Mouse (Mus musculus): Measurements from ENCODE around the gene Tmc8. TPM values are rescaled to one million over a fixed set of nuclear protein-coding genes. Genes with fewer than 3 reads are reported as not detected.
A peak's percentile ranks its signal among the peaks of the same experiment; 100 is the strongest.
"Not testable (repeated sequence)": the region's sequence is repeated elsewhere in the genome, so short reads cannot be mapped to it uniquely, and the experiment has no call there.

Tmc8 gene
- polyA plus RNA-seq, 1 experiment from 2014 or later: 0.81 TPM

DNA sequence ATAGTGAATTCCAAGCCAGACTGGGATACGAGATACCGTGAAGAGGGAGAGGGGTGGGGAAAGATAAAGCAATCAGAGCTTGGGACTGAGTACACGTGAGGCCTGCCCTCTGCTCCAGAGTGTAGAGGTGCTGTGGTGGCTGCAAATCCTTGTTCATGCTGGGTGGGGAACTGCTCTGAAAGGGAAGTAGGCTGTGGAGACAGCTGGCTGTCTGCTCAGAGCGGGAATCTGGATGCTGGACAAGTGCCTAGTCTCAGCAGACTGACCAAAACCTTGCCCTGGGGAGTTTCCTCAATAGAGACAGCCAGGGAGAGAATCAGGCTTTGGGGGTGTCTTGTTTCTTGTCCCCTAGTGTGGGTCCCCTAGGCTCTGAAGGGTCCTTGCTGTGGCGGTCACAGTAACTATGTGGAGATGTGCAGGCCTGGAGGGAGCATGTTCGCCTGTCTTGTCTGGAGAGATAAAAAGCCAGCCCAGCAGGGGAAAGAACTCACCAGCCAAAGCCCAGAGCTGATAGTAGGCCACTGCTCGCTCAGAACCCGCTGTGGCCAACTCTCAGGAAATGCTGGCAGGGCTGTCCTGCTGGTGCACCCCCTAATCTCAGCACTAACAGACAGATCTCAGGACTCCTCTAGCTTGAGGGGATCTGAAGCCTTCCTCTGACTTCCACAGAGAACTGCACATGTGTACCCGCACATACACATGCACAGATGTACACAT lies 47.2 kb downstream of the Tmc8 start:
- peak overlapping the region; percentile 1; the same call in 1 of the 2 replicates for H3K9ac ChIP-seq
- H3K4me3 ChIP-seq: no peak overlapping the region
- no peak overlapping the region for H3K4me2 ChIP-seq (replicated peaks)
- no peaks in the 10 kb centered on the region for H3K27me3 ChIP-seq
- H3K4me1 ChIP-seq: peaks cover 66% of the 10 kb centered on the region
- WGBS: 67% methylated on average over 9 of the region's 9 CpGs
- H3K9me3 ChIP-seq: no peaks in the 10 kb centered on the region
- H3K27ac ChIP-seq: peak overlapping the region; percentile 44; the same call in 1 of the 2 replicates
- ATAC-seq (ENCODE audit: low FRiP score, low read depth): no peak
- H3K36me3 ChIP-seq: no peaks in the 10 kb centered on the region

DNA sequence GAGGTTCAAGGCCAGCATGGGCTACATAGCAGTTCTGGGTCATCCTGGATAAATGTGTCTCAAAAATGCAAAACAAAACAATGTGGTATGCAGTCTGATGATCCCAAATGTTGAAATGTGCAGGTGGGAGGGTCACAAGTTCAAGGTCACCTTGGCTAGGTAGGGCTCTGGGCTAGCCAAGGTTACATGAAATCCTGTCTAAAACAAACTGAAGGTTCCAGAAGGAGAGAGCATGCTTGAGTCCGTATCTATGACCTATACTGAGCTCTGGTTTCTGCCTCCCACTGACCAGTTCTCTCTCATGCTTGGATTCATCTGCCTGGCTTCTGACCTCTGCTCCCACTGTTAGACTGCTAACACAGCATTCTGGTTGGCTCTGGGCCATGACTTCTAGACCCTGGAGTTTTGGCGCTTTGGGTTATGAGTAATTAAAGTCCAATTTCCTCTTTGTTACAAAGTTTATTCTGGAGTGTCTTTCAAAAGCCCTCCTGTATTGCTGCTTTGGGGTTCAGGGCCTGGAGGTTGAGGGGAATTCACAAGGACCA lies 47.9 kb downstream of the Tmc8 start:
- H3K4me1 ChIP-seq: peaks cover 61% of the 10 kb centered on the region
- H3K36me3 ChIP-seq: no peaks in the 10 kb centered on the region
- no peak overlapping the region for H3K4me2 ChIP-seq (replicated peaks)
- no peaks in the 10 kb centered on the region for H3K27me3 ChIP-seq
- no peak overlapping the region for H3K4me3 ChIP-seq
- H3K9ac ChIP-seq: 0 out of 2 replicates have a peak overlapping the region, but pooled peaks have one; percentile 13
- H3K27ac ChIP-seq: 0 out of 2 replicates have a peak overlapping the region, but pooled peaks have one; percentile 22
- no peaks in the 10 kb centered on the region for H3K9me3 ChIP-seq
- no peak for ATAC-seq (ENCODE audit: low FRiP score, low read depth)
- WGBS: 70% methylated on average over 2 of the region's 2 CpGs

- ATAC-seq (ENCODE audit: low FRiP score, low read depth): no peak
- H3K4me1 ChIP-seq: peaks cover 54% of the 10 kb centered on the region
Observed at GRCm38 (mm10) chr11:117830401-117830800, 48.5 kb downstream of the Tmc8 start.

GRCm38 (mm10) chr11:117832086-117832969 lies 50.5 kb downstream of the Tmc8 start:
- Histone ChIP-seq H3K9ac (no peak overlapping the region), H3K27ac (no peak overlapping the region), H3K4me2 (replicated peaks) (peak overlapping the region; percentile 58), H3K4me3 (peak overlapping the region; percentile 29), H3K9me3 (no peaks in the 10 kb centered on the region), H3K27me3 (no peaks in the 10 kb centered on the region), H3K36me3 (no peaks in the 10 kb centered on the region), H3K4me1 (peaks cover 43% of the 10 kb centered on the region)
- WGBS: 21% methylated on average over 28 of the region's 28 CpGs
- ATAC-seq (ENCODE audit: low FRiP score, low read depth): peak; percentile 16; the same call in 1 of the 2 replicates

More at GRCm38 (mm10) chr11:117830401-117830800, 48.5 kb downstream of the Tmc8 start:
- Histone ChIP-seq H3K9me3 (no peaks in the 10 kb centered on the region), H3K4me3 (no peak overlapping the region), H3K27me3 (no peaks in the 10 kb centered on the region), H3K4me2 (replicated peaks) (no peak overlapping the region), H3K9ac (peak overlapping the region; percentile 13; the same call in 1 of the 2 replicates), H3K27ac (peak overlapping the region; percentile 22; the same call in 1 of the 2 replicates), H3K36me3 (no peaks in the 10 kb centered on the region)
- WGBS: 73% methylated on average over 9 of the region's 9 CpGs

DNA sequence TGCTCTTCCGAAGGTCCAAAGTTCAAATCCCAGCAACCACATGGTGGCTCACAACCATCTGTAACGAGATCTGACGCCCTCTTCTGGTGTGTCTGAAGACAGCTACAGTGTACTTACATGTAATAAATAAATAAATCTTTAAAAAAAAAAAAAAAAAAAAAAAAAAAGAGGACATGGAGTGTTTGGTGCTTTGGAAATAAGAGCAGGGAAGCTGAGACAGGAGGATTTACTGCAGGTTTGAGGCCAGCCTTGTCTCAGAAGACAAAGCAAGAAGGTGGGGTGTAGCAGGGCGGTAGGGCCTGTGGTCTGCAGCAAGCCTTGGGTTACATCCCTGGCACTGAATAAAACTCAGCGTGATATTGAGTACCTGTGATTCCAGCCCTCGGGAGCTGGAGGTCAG lies 51.6 kb downstream of the Tmc8 start:
- not testable (repeated sequence) for H3K9me3 ChIP-seq; ATAC-seq (ENCODE audit: low FRiP score, low read depth); H3K27me3 ChIP-seq; H3K36me3 ChIP-seq; H3K4me2 ChIP-seq (replicated peaks); H3K4me3 ChIP-seq; H3K27ac ChIP-seq; H3K9ac ChIP-seq
- peaks cover 33% of the 10 kb centered on the region for H3K4me1 ChIP-seq
- WGBS: 85% methylated on average over 5 of the region's 6 CpGs

DNA sequence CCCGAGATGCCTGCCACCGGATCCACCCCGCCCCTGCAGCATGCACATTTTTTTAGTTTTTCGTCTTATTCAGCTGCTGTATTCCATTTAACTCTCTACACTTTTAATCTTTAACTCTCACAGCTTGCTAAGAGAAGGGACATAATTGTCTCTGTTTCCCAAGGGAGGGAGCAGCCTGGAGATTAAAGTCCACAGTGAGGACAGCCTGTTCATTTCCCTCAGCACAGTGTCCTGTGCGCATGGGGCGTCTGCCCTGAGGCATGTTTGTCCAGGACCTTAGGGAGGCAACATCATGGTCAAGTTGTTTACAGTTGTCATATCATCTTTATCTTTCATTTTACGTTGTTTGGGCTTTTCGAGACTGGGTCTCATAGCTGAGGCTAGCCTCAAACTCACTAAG lies 52.2 kb downstream of the Tmc8 start:
- Histone ChIP-seq H3K4me2 (replicated peaks) (no peak overlapping the region), H3K9me3 (no peaks in the 10 kb centered on the region), H3K27me3 (no peaks in the 10 kb centered on the region), H3K9ac (no peak overlapping the region), H3K4me1 (peaks cover 29% of the 10 kb centered on the region), H3K4me3 (no peak overlapping the region), H3K36me3 (no peaks in the 10 kb centered on the region), H3K27ac (no peak overlapping the region)
- 89% methylated on average over 8 of the region's 8 CpGs for WGBS
- ATAC-seq (ENCODE audit: low FRiP score, low read depth): no peak

GRCm38 (mm10) chr11:117836306-117836705 lies 54.4 kb downstream of the Tmc8 start:
- H3K27ac ChIP-seq: no peak overlapping the region
- H3K4me2 ChIP-seq (replicated peaks): peak overlapping the region; percentile 54
- no peaks in the 10 kb centered on the region for H3K36me3 ChIP-seq
- no peak overlapping the region for H3K9ac ChIP-seq
- WGBS: 31% methylated on average over 13 of the region's 13 CpGs
- no peaks in the 10 kb centered on the region for H3K9me3 ChIP-seq
- peak overlapping the region; percentile 19; the same call in 1 of the 2 replicates for H3K4me3 ChIP-seq
- ATAC-seq (ENCODE audit: low FRiP score, low read depth): no peak
- H3K27me3 ChIP-seq: no peaks in the 10 kb centered on the region
- peaks cover 14% of the 10 kb centered on the region for H3K4me1 ChIP-seq

DNA sequence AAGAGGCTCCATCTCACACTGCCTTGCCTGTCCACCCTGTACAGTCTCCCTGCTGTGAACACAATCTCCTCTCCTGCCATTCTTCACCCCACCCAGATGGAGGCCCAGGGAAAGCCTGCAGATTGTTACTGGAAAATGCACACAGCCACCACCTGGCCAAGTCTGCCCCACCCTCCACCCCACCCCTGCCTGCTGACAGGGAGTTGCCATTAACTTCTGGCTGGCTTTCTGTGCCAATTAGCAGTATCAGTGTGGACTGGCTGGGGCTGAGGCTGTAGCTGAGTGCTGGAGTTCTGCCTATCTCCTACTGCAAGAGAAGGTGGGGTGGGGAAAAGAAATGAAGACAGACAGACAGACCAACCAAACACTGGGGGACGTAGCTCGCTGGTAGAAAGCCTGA lies 56.7 kb downstream of the Tmc8 start:
- Histone ChIP-seq H3K4me1 (peaks cover 8% of the 10 kb centered on the region; the same call in 1 of the 2 replicates), H3K9me3 (no peaks in the 10 kb centered on the region), H3K27ac (no peak overlapping the region), H3K4me2 (replicated peaks) (no peak overlapping the region), H3K27me3 (no peaks in the 10 kb centered on the region), H3K4me3 (no peak overlapping the region), H3K36me3 (no peaks in the 10 kb centered on the region), H3K9ac (no peak overlapping the region)
- 47% methylated on average over 2 of the region's 2 CpGs for WGBS
- no peak for ATAC-seq (ENCODE audit: low FRiP score, low read depth)

DNA sequence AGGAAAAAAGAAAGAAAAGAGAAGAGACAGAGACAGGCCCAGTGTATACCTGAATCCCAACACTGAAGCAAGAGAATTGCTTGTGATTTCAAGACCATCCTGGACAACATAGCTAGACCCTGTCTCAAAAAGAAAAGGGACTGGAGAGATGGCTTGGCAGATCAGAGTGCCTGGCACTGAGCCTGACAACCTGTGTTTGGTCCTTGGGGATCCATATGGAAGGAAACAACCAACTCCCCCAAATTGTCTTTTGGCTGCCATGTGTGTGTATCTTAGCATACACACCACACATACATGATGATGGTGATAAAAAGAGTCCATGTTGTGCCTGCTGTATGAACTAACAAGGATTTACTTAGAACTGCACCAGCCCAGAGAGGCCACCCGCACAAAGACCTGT lies 57.1 kb downstream of the Tmc8 start:
- H3K4me2 ChIP-seq (replicated peaks): no peak overlapping the region
- H3K9me3 ChIP-seq: no peaks in the 10 kb centered on the region
- no peak overlapping the region for H3K4me3 ChIP-seq
- H3K4me1 ChIP-seq: peaks cover 8% of the 10 kb centered on the region; the same call in 1 of the 2 replicates
- no peaks in the 10 kb centered on the region for H3K36me3 ChIP-seq
- no peaks in the 10 kb centered on the region for H3K27me3 ChIP-seq
- WGBS: 96% methylated on average over 1 of the region's 1 CpGs
- no peak for ATAC-seq (ENCODE audit: low FRiP score, low read depth)
- H3K27ac ChIP-seq: no peak overlapping the region
- no peak overlapping the region for H3K9ac ChIP-seq

DNA sequence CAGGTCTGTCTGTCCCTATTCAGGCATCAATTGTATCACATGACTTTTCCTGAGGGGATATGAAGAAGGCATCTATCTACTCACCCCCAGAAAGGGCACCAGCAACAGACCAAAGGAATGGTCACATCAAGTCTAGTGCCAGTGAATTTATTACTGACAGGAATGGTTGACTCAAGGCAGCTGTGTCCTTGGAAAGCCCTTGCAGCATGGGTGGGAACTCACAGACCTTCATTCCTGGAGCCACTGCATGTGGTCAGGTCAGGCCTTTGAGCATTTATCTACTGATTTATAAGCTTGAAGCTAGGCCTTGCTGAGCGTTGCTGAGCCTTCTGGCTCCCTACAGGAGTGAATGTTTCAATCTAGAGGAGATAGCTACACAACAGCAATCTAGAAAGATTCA lies 59.0 kb downstream of the Tmc8 start:
- Histone ChIP-seq H3K27me3 (no peaks in the 10 kb centered on the region), H3K9me3 (no peaks in the 10 kb centered on the region), H3K4me3 (no peak overlapping the region), H3K9ac (no peak overlapping the region), H3K4me2 (replicated peaks) (no peak overlapping the region), H3K27ac (no peak overlapping the region), H3K36me3 (no peaks in the 10 kb centered on the region), H3K4me1 (peaks cover 8% of the 10 kb centered on the region; the same call in 1 of the 2 replicates)
- no peak for ATAC-seq (ENCODE audit: low FRiP score, low read depth)
- WGBS: 27% methylated on average over 1 of the region's 1 CpGs
